Mouse (Mus musculus): Measurements from ENCODE around the gene Atp6v0b.

Atp6v0b gene

DNA sequence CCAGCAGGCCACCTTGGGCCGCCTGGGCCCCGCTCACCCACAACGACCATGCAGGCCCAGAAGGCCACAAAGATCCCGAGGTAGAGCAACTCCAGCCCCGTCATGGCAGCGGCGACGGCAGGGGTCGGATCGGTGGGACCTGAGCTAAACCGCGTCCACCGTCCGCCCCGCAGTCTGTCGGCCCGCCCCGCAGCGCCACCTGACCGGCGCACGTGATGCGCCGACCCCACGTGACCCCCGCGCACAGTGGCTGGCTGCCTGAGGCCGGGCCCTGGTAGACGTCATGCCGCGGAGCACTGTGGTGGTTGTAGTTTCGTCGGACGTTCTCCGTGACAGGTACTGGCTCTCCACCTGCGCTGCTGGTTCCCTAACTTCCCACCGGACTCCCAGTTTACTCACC, at the start of gene Atp6v0b:
TSS of gene Atp6v0b (minus strand) at position 201 of the 400 bp plus-strand sequence.
- peak; percentile 86 to 94 for DNase-seq (ENCODE audit: low spot score in 2 of 2)

DNA sequence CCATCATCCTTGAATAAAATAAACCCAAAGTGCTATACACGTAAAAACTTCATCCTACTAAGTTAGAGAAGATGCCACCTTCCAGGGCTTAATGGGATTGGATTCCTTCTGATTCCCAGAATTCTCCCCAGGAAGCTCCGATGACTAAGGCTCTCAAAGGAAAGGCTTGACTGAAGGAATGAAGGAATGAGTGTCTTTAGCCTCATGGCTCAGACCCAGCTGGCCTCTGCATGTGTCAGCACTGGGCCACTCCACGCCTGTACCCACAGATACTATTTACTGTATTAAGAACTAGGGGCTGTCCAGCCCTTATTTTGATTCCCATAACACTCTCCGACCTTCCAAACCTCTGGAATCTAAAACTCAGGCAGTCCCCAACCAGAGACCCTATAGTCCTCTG, 46.9 kb upstream of the Atp6v0b start:
- DNase-seq (ENCODE audit: low spot score in 2 of 2) = no peak

DNA sequence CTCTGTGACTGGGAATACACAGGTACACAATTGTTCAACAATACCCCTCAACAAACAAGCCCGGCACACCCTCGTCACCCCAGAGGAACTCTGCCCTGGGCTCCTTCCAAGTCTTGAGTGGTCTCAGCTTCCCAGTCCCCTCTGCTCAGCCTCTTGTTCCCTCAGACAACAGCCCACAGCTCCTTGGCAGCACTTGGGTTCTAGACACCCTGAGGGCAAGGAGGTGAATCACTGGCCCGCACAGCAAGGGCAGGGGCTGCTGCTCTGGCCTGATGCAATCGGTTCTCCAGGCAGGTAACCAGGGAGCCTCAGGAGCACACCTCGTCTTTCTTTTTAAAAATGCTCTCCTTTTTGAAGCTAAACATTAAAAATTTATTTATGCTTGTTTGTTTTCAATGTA, 46.1 kb upstream of the Atp6v0b start:
- DNase-seq (ENCODE audit: low spot score in 2 of 2) = no peak

DNA sequence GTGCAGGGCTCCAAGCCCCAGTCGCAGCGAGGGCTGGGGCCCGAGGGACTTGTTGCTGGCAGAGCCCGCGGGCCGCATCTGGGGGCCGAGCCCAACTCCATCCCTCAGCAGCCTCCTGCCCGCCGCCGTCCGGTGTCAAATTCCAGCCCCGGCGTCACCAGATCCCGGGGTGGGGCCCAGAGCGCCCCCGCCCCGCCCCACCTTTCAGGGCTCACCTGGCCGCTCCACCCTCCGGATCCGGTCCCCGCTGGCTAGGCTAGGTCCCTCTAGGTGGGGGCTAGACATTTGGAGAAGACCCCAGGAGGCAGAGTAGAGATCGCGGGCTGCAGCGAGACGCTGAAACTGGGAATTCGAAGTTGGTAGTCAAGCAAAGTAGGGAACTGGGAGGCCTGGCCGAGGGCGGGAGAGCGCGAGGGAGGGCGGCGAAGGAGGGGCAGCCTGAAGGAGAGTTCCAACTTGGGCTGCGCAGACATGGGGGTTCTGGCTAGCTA, 42.3 kb upstream of the Atp6v0b start, which contains the start of gene Artn:
TSS of gene Artn (minus strand) at position 373 of the 491 bp plus-strand sequence.
- DNase-seq (ENCODE audit: low spot score in 2 of 2) = peak; percentile 72

DNA sequence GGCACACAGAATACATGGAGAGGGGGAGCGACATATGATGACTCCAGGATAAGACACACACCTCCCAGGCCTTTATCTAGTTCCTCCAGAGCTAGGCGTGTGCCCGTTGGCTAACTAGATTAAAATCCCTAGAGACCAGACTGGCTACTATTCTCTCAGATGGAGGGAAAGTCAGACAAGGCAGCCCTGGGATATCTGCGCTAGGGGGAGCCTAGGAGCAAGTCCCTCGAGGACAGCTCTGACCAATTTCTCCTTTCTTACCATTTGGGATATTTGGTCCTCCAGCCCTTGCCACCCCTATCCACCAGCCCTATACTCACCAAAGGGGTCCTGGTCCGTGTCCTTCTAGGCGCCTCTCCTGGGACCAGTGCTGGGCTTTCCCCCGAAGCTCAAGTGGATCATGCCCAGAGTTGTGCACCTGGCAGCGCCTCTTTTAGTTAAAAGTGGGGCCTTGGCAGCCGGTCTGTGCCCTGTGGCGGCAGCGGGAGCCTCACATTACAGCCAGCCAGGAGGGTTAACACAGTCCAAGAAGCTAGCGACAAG, 41.6 kb upstream of the Atp6v0b start:
- DNase-seq (ENCODE audit: low spot score in 2 of 2) = peak; percentile 65 to 71

DNA sequence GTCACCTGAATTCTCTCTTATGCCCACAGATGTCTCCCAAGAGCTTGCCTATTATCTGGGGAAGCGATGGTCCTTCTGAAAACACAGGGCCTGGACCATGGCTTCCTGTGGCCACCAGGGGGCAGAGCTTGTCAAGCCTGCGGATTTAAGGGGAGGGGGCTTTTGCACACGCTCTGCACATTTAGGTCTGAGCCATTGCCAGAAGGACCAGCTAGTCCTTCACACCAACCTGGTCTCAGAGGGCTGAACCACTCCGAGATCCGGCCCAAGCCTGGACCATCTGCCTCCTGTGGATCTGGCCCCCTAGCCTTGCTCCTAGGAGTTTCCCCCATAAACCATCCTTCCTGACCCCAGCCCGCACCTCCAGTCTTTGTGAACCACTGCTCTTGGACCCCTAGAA, 41.1 kb upstream of the Atp6v0b start:
- DNase-seq (ENCODE audit: low spot score in 2 of 2) = no peak

DNA sequence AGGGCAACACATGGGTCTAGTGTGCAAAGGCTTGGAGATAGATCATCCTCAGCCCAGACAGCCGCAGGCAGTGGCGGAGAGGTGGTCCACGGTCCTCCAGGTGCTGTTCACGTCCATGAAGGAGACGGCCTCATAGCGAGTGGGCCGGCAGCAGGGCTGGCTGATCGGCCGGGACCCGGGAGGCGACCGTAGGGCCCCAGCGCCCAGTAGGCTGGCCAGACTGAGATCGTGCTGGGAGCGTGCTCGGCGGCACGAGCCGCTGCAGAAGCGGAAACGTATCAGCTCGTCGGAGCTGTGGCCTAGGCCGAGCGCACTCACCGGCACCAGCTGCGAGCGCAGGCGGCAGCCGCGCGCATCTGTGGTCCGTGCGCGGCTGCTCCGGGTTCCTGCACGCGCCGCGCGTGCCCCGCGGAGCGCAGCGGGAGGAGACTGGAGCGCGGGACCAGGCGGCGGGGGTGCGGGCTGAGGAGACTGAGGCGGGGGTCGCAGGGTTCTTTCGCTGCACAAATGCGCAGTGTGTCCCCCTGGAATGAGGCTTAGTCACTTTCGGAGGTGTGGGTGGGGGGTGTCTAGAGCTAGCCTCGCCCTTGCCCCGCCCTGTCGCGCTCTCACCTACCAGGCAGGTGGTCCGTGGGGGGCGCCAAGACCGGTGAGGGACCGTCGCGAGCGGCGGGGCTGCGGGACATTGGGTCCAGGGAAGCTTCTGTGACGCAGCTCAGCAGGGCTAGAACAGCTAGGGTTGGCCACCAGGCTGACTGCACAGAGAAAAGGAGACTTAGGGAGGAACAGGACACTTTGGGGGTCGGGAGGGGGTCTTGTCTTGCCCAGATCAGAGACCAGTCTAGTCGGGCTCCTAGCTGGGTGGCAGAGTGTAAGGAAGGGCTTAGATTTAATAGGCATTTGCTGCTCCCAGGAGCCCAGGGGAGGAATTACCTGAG, 39.7 kb upstream of the Atp6v0b start:
- no peak for DNase-seq (ENCODE audit: low spot score in 2 of 2)

- no peak for DNase-seq (ENCODE audit: low spot score in 2 of 2)
Observed at GRCm38 (mm10) chr4:117924916-117925315, 37.8 kb upstream of the Atp6v0b start.

GRCm38 (mm10) chr4:117923450-117923849, 36.3 kb upstream of the Atp6v0b start:
- DNase-seq (ENCODE audit: low spot score in 2 of 2) = no peak

GRCm38 (mm10) chr4:117921358-117921757, 34.2 kb upstream of the Atp6v0b start:
- no peak for DNase-seq (ENCODE audit: low spot score in 2 of 2)

DNA sequence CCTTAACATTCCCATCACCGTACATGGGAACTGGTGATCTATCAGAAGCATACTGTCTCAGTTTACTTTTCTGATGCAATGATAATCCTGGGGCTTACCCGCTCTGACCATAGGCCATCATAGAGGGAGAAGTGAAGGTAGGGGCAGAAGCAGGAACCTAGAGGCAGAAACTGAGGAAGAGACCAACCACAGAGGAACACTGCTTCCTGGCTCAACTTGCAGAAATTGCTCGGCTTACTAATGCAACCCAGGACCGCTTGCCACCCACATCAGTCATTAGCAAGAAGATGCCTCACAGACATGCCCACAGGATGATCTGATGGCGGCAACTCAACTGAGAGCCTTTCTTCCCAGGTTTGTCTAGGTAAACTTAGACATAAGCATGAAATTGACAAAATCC, 31.6 kb upstream of the Atp6v0b start:
- DNase-seq (ENCODE audit: low spot score in 2 of 2) = no peak

GRCm38 (mm10) chr4:117918261-117918660, 31.1 kb upstream of the Atp6v0b start:
- DNase-seq (ENCODE audit: low spot score in 2 of 2) = no peak

GRCm38 (mm10) chr4:117917847-117918246, 30.7 kb upstream of the Atp6v0b start:
- no peak for DNase-seq (ENCODE audit: low spot score in 2 of 2)

DNA sequence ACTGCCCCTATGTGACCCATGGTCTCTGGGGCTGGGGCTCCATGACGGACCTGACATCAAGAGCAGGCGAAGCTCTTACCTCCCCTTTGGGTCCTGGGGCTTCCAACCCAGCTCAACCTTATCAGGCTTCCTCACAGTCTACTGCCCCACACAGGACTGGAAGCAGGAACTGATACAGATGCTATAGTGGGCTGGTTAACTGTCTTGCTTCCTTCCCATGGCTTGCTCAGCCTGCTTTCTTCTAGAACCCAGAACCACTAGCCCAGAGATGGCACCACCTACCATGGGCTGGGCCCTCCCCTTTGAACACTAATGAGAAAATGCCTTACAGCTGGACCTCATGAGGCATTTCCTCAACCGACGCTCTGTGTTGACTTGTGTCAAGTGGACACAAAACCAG, 30.3 kb upstream of the Atp6v0b start:
- DNase-seq (ENCODE audit: low spot score in 2 of 2) = no peak

DNA sequence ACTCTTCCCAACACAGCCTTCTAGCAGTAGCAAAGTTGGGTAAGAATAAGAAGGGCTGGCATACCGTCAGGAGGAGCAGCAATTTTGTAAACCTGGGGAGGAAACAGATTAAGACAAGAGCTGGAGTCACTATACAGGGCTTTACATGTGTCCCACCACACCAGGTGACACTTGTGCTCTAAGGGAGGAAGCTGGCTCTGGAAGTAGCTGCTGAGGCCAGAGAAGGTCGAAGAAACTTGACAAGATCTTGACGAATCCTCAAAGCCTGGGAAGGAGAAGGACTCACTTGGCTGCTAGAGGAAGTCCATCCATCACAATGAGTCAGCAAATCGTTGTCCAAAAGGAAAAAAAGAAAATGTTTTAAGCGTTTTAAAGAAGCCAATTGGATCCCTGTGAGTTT, 29.3 kb upstream of the Atp6v0b start:
- DNase-seq (ENCODE audit: low spot score in 2 of 2) = no peak

DNA sequence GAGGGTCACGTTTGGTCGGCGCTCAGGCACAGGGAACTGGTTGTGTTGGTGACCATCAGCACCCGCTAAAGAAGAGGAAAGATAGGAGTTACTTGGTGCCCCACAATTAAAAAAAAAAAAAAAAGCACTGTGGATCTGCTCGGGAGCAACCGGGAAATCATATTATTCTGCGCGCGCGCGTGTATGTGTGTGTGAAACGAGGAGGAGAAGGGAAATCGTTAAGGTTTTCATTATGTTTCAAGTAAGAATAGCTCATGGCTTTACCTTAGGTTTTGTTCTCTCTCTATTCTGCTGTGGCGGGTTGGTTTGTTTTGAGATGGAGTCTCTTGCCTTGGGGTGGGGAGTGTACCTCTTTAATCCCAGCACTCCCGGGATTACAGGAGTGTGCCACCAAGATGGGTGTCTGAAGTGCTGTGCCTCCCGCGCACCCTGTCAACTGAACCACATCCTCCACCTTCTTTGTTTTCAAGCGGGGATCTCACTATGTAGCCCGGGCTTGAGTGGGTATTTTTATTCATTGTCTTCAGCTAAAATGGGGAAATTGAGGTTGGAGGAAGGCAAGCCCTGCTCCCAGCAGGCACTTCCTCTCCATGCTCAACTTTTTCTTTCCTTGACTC, 28.5 kb upstream of the Atp6v0b start:
- DNase-seq (ENCODE audit: low spot score in 2 of 2) = no peak

GRCm38 (mm10) chr4:117914591-117915442, 27.7 kb upstream of the Atp6v0b start, which contains the start of gene Ipo13:
Gene Ipo13, minus strand, starts transcription at chr4:117914999.
- DNase-seq (ENCODE audit: low spot score in 2 of 2) = peak; percentile 90 to 95

DNA sequence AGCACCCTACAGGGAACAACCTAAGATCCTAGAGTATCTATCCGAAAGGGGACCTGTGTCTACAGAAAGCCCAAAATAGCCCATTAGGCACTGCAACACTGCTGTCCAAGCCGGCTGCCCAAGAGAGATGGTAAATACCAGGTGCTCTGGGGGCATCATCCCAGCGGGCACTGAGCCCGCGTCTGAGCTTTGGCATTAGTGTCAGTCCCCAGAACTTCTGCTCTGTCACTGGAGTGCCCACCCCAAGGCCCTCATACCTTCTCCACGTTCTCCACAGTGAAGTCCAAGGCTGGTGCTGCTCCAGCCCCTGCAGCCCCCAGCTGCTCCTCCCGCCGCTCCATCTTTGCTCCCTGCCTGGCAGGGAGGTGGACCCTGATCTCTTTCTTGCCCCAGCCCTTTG, 26.9 kb upstream of the Atp6v0b start:
- DNase-seq (ENCODE audit: low spot score in 2 of 2) = no peak

DNA sequence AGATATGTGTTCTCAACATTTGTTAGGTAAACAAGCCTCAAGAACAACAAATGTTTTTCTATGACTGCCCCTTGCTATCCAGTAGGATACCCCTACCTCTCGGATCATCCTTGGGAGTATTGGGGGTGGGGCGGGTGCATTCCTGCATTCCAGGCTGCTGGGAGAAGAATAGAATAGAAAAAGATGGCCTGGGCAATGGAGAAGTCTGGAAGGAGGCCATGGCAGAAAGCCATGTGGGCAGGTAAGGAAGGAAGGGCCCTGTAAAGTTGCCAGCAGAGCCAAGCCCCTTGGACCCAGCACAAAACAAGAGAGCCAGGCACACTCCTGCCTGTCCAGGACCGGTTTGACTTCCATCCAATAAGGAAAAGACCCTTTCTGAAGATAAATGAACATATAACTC, 26.3 kb upstream of the Atp6v0b start:
- no peak for DNase-seq (ENCODE audit: low spot score in 2 of 2)

DNA sequence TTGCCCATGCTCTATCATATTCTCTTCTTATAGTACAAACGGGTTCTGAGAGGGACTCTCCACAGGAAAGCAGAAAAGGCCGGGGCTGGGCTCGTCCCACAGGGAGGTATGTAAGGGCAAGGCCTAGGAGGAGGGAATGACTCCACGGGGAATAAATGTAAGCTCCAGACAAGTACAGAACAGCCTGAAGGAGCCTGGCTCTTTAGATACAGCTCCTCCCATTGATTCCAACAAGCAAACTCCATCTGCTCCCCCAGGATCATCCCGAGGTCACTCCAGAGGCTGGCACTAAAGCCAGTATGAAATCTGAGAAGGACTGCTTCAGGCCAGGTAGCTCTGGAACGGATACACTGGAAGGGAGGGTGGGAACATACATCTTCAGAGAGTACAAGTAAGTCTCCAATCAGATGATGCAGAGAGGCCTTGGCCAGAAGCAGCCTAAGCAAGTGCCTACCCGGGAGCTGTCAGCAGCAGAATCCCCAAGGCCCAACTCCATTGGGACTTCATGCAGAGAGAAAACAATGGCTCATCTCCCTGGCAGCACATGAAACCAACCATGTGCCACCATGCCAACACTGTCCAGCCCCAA, 25.6 kb upstream of the Atp6v0b start:
- no peak for DNase-seq (ENCODE audit: low spot score in 2 of 2)

DNA sequence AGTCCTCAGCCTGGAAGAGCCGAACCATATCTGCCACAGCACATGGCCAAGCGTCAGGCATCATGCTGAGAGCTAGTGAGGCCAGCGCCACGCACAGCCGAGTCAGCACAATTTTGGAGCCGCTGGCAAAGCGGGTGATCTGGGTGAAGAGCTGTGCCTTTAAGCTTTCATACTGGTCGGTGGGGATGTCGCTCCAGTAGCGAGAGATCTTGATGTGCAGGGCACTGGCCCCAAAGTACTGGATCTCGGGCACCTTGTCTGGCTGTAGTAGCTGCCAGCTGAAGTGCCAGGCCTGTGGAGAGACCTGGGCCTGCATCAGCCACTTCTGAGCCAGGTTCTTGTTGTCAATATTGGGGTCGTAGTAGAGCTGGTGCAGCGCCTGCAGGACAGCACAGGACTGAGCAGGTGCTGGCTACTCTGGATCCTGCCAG, 25.0 kb upstream of the Atp6v0b start:
- no peak for DNase-seq (ENCODE audit: low spot score in 2 of 2)
